Mouse (Mus musculus) MEL (cell line): ENCODE data around the gene Celf2. TPM values are rescaled to one million over a fixed set of nuclear protein-coding genes. Genes with fewer than 3 reads are reported as not detected.

Source experiments
- DNase-seq: peaks from one replicate; pipeline ENCODE4 v3.0.0; 2011; ENCODE audit warnings: low read depth, low spot score
- H3K27ac ChIP-seq: 2 replicates; pipeline ENCODE4 v1.5.1; 2012; ENCODE audit warnings: low read depth, mild to moderate bottlenecking, control low read depth, low read length, moderate library complexity; ENCODE audit not compliant: control insufficient read depth
- H3K27me3 ChIP-seq, 2 experiments: fragments of 150-350 bp in 1 of 2; sonication (generic) in 1 of 2; 2 replicates each; pipeline ENCODE4 v1.6.1; 2012; ENCODE audit warnings: low read length in 2 of 2, mild to moderate bottlenecking in 2 of 2, improper control_type of control experiment in 1 of 2, moderate library complexity in 1 of 2; ENCODE audit not compliant: insufficient read depth in 2 of 2, control insufficient read depth in 1 of 2
- H3K36me3 ChIP-seq, 2 experiments: 2 replicates each; pipeline ENCODE4 v1.6.1; 2012 to 2014; ENCODE audit warnings: low read length in 2 of 2, improper control_type of control experiment in 1 of 2, inconsistent platforms in 1 of 2, mild to moderate bottlenecking in 1 of 2; ENCODE audit not compliant: insufficient read depth in 2 of 2, control insufficient read depth in 1 of 2
- H3K4me1 ChIP-seq, 2 experiments: fragments of 150-350 bp in 1 of 2; sonication (generic) in 1 of 2; 2 replicates each; pipeline ENCODE4 v1.6.1; 2012; ENCODE audit warnings: low read length in 2 of 2, improper control_type of control experiment in 1 of 2, mild to moderate bottlenecking in 1 of 2; ENCODE audit not compliant: insufficient read depth in 2 of 2, control insufficient read depth in 1 of 2
- H3K4me3 ChIP-seq, 2 experiments: fragments of 150-350 bp in 1 of 2; sonication (generic) in 1 of 2; 2 replicates each; pipeline ENCODE4 v1.5.1; 2012; ENCODE audit warnings: low read depth in 2 of 2, low read length in 2 of 2, mild to moderate bottlenecking in 2 of 2, moderate library complexity in 2 of 2, control low read depth in 1 of 2, improper control_type of control experiment in 1 of 2; ENCODE audit not compliant: control insufficient read depth in 1 of 2, insufficient read depth in 1 of 2
- H3K79me2 ChIP-seq: 2 replicates; pipeline ENCODE4 v1.6.1; 2012; ENCODE audit warnings: mild to moderate bottlenecking, low read length, moderate library complexity; ENCODE audit not compliant: control insufficient read depth, poor library complexity, insufficient read depth
- H3K9ac ChIP-seq: 2 replicates; pipeline ENCODE4 v1.6.1; 2012; ENCODE audit warnings: low read depth, mild to moderate bottlenecking, control low read depth, low read length, moderate library complexity; ENCODE audit not compliant: control insufficient read depth, poor library complexity, severe bottlenecking
- H3K9me3 ChIP-seq: fragments of 150-350 bp; sonication (generic); replicated peaks from 2 replicates; pipeline ENCODE4 v1.6.1; 2012; ENCODE audit warnings: mild to moderate bottlenecking, low read length, improper control_type of control experiment, moderate library complexity; ENCODE audit not compliant: insufficient read depth
- BHLHE40 ChIP-seq: IDR thresholded peaks from 2 replicates; pipeline ENCODE4 v1.6.1; 2012; ENCODE audit warnings: low read depth, mild to moderate bottlenecking, inconsistent platforms, low read length, improper control_type of control experiment, borderline replicate concordance
- CHD1 ChIP-seq: IDR thresholded peaks from 2 replicates; pipeline ENCODE4 v1.6.1; 2012; ENCODE audit warnings: low read depth, mild to moderate bottlenecking, inconsistent platforms, low read length, improper control_type of control experiment
- CHD2 ChIP-seq: IDR thresholded peaks from 2 replicates; pipeline ENCODE4 v1.6.1; 2011; ENCODE audit warnings: low read length, improper control_type of control experiment
- E2F4 ChIP-seq: IDR thresholded peaks from 2 replicates; pipeline ENCODE4 v1.6.1; 2011; ENCODE audit warnings: low read depth, low read length, improper control_type of control experiment, borderline replicate concordance
- ELF1 ChIP-seq: IDR thresholded peaks from 2 replicates; pipeline ENCODE4 v1.6.1; 2014; ENCODE audit warnings: low read depth, mild to moderate bottlenecking, inconsistent platforms, low read length, improper control_type of control experiment, moderate library complexity
- EP300 ChIP-seq, 2 experiments: IDR thresholded peaks; 2 replicates each; pipeline ENCODE4 v1.6.1; 2011; ENCODE audit warnings: improper control_type of control experiment in 2 of 2, low read length in 2 of 2, low read depth in 1 of 2, mild to moderate bottlenecking in 1 of 2
- ETS1 ChIP-seq: IDR thresholded peaks from 2 replicates; pipeline ENCODE4 v1.6.1; 2012; ENCODE audit warnings: low read depth, mild to moderate bottlenecking, inconsistent platforms, low read length, improper control_type of control experiment, moderate library complexity
- GABPA ChIP-seq: IDR thresholded peaks from 2 replicates; pipeline ENCODE4 v1.6.1; 2012; ENCODE audit warnings: low read depth, mild to moderate bottlenecking, inconsistent platforms, low read length, improper control_type of control experiment, moderate library complexity
- GATA1 ChIP-seq: IDR thresholded peaks from 2 replicates; pipeline ENCODE4 v1.6.1; 2011; ENCODE audit warnings: low read depth, low read length, improper control_type of control experiment
- HCFC1 ChIP-seq: IDR thresholded peaks from 2 replicates; pipeline ENCODE4 v1.6.1; 2012; ENCODE audit warnings: low read depth, mild to moderate bottlenecking, inconsistent platforms, low read length, improper control_type of control experiment, moderate library complexity
- KAT2A ChIP-seq: conservative IDR thresholded peaks from 2 replicates; pipeline ENCODE4 v1.6.1; 2012; ENCODE audit warnings: low read depth, low read length, improper control_type of control experiment, inconsistent platforms
- MAX ChIP-seq: IDR thresholded peaks from 2 replicates; pipeline ENCODE4 v1.6.1; 2011; ENCODE audit warnings: low read length, improper control_type of control experiment
- MAZ ChIP-seq: IDR thresholded peaks from 2 replicates; pipeline ENCODE4 v1.6.1; 2012; ENCODE audit warnings: low read depth, mild to moderate bottlenecking, inconsistent platforms, low read length, improper control_type of control experiment
- MEF2A ChIP-seq: IDR thresholded peaks from 2 replicates; pipeline ENCODE4 v1.6.1; 2014; ENCODE audit warnings: low read depth, mild to moderate bottlenecking, inconsistent platforms, low read length, improper control_type of control experiment; ENCODE audit not compliant: poor library complexity, insufficient replicate concordance, severe bottlenecking; ENCODE audit errors: extremely low read depth
- MXI1 ChIP-seq: IDR thresholded peaks from 2 replicates; pipeline ENCODE4 v1.6.1; 2011; ENCODE audit warnings: mild to moderate bottlenecking, low read depth, low read length, improper control_type of control experiment
- MYB ChIP-seq: IDR thresholded peaks from 2 replicates; pipeline ENCODE4 v1.6.1; 2011; ENCODE audit warnings: mild to moderate bottlenecking, low read depth, low read length, improper control_type of control experiment
- MYC ChIP-seq: IDR thresholded peaks from 2 replicates; pipeline ENCODE4 v1.6.1; 2011; ENCODE audit warnings: low read depth, mild to moderate bottlenecking, low read length, improper control_type of control experiment, moderate library complexity
- NELFE ChIP-seq: IDR thresholded peaks from 2 replicates; pipeline ENCODE4 v1.6.1; 2011; ENCODE audit warnings: low read depth, low read length, improper control_type of control experiment
- POLR2A ChIP-seq, 2 experiments: IDR thresholded peaks; 2 replicates each; pipeline ENCODE4 v1.6.1; 2011 to 2012; ENCODE audit warnings: low read length in 2 of 2, mild to moderate bottlenecking in 2 of 2, control low read depth in 1 of 2, improper control_type of control experiment in 1 of 2, low read depth in 1 of 2, moderate library complexity in 1 of 2; ENCODE audit not compliant: control insufficient read depth in 1 of 2, insufficient read depth in 1 of 2, poor library complexity in 1 of 2
- POLR2AphosphoS2 ChIP-seq: IDR thresholded peaks from 2 replicates; pipeline ENCODE4 v1.6.1; 2011; ENCODE audit warnings: low read length, improper control_type of control experiment
- RAD21 ChIP-seq: IDR thresholded peaks from 2 replicates; pipeline ENCODE4 v1.6.1; 2011; ENCODE audit warnings: mild to moderate bottlenecking, low read depth, low read length, improper control_type of control experiment
- RCOR1 ChIP-seq: IDR thresholded peaks from 2 replicates; pipeline ENCODE4 v1.6.1; 2012; ENCODE audit warnings: low read depth, mild to moderate bottlenecking, inconsistent platforms, low read length, improper control_type of control experiment
- SIN3A ChIP-seq: IDR thresholded peaks from 2 replicates; pipeline ENCODE4 v1.6.1; 2012; ENCODE audit warnings: low read length, improper control_type of control experiment, inconsistent platforms
- SMC3 ChIP-seq: IDR thresholded peaks from 2 replicates; pipeline ENCODE4 v1.6.1; 2011; ENCODE audit warnings: low read depth, low read length, improper control_type of control experiment
- TAL1 ChIP-seq: IDR thresholded peaks from 2 replicates; pipeline ENCODE4 v1.6.1; 2012; ENCODE audit warnings: mild to moderate bottlenecking, inconsistent platforms, low read length, moderate library complexity, mixed read lengths
- TBP ChIP-seq: IDR thresholded peaks from 2 replicates; pipeline ENCODE4 v1.8.0; 2011; ENCODE audit warnings: low read depth, low read length, improper control_type of control experiment
- TCF12 ChIP-seq: IDR thresholded peaks from 2 replicates; pipeline ENCODE4 v1.6.1; 2014; ENCODE audit warnings: low read depth, mild to moderate bottlenecking, inconsistent platforms, low read length, improper control_type of control experiment, moderate library complexity
- USF1 ChIP-seq: IDR thresholded peaks from 2 replicates; pipeline ENCODE4 v1.6.1; 2014; ENCODE audit warnings: low read depth, mild to moderate bottlenecking, inconsistent platforms, low read length, improper control_type of control experiment, moderate library complexity
- USF2 ChIP-seq, 2 experiments: IDR thresholded peaks; 2 replicates each; pipeline ENCODE4 v1.6.1; 2011 to 2012; ENCODE audit warnings: improper control_type of control experiment in 2 of 2, low read length in 2 of 2, borderline replicate concordance in 1 of 2, inconsistent platforms in 1 of 2, low read depth in 1 of 2, mild to moderate bottlenecking in 1 of 2; ENCODE audit not compliant: insufficient read depth in 1 of 2
- ZC3H11A ChIP-seq: IDR thresholded peaks from 2 replicates; pipeline ENCODE4 v1.6.1; 2012; ENCODE audit warnings: low read depth, mild to moderate bottlenecking, inconsistent platforms, low read length, improper control_type of control experiment
- ZMIZ1 ChIP-seq: IDR thresholded peaks from 2 replicates; pipeline ENCODE4 v1.6.1; 2012; ENCODE audit warnings: low read depth, mild to moderate bottlenecking, inconsistent platforms, low read length, improper control_type of control experiment, moderate library complexity
- polyA plus RNA-seq, 2 experiments: library from polyadenylated mRNA; stranded (reverse) in 1 of 2; unstranded in 1 of 2; fragments of >175 nt in 1 of 2; fragments of >200 nt in 1 of 2; gene quantifications; 2 replicates each; pipeline versions ENCODE4 v1.2.1 to v1.2.4; 2012; ENCODE audit warnings: low replicate concordance in 2 of 2, low read depth in 1 of 2; ENCODE audit not compliant: insufficient read length in 2 of 2, insufficient read depth in 1 of 2, missing spikeins in 1 of 2
- total RNA-seq: library from RNA; depleted of rRNA; stranded (reverse); fragments of 300-350 nt; gene quantifications from 2 replicates; pipeline ENCODE4 v1.2.3, GENCODE M21; 2012

Gene Celf2
- total and polyA plus RNA-seq, 3 experiments, result 8.9 to 16.7 TPM; not detected in 1

DNA sequence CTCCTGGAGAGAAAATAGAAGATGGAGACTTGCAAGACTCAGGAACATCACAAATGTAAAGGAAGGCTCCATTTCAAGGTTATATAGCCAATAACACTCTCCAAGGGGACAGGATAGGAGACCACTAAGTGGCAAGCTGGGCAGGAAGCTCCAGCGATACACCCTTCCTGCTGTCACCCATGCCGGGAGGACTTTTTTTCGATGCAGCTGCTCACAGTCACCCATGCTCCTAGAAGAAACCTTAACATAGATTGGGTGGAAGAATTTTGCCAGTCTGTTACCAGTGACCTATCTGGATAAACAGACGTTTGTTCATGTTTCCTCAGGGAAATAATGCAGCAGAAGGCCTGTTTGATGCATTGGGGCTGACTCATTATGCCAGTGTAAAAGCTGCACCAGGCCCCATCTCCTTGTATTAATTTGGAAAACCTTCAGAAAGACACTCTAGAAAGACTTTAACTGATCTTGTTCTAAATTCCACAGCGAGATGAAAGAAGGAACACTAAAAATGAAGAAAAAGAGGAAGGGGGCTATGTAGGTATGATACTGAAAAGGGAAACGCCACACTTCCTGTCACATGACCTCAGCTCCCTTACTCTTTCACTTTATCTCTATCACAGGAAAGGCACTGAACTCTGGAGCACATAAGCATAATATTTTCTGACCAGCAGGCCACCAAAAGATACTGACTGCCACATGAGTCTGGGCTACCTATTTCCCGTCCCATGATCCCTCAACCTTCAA lies 798.5 kb downstream of the Celf2 start:
- DNase-seq, result peak; percentile 87
- Histone ChIP-seq H3K27ac (peak overlapping the region; percentile 96), H3K4me1 (peaks cover 33 to 34% of the 10 kb centered on the region in 2 experiments), H3K27me3 (no peaks in the 10 kb centered on the region), H3K79me2 (peaks cover 10% of the 10 kb centered on the region; the same call in 1 of the 2 replicates), H3K4me3 (peak overlapping the region; percentile 39 to 41), H3K36me3 (peaks cover 0 to 62% of the 10 kb centered on the region in 2 experiments; a peak in 2 of 4 replicates)
- TF ChIP-seq POLR2A (IDR thresholded peaks at IDR 0.05; ENCODE audit: control insufficient read depth in 1 of 2, insufficient read depth in 1 of 2, low read depth in 1 of 2, low read length in 2 of 2, poor library complexity in 1 of 2), result peak in 1 of 2 experiments; percentile 55; a peak in 2 of 4 replicates
- peak; percentile 88 for TF ChIP-seq BHLHE40
- no peak for TF ChIP-seq MAZ
- peak; percentile 57; the same call in 1 of the 2 replicates for TF ChIP-seq TAL1
- peak; percentile 45; the same call in 1 of the 2 replicates for TF ChIP-seq ZMIZ1
- TF ChIP-seq SIN3A, result peak; percentile 80
- no peak for TF ChIP-seq RAD21
- TF ChIP-seq GABPA, result no peak
- TF ChIP-seq ETS1, result peak; percentile 79
- TF ChIP-seq MYC, result 0 out of 2 replicates have a peak, but pooled peaks have one; percentile 55
- TF ChIP-seq MYB, result no peak
- TF ChIP-seq MXI1, result peak; percentile 33; the same call in 1 of the 2 replicates
- peak; percentile 78 to 89 for TF ChIP-seq EP300 (IDR thresholded peaks at IDR 0.05; ENCODE audit: low read depth in 1 of 2, low read length in 2 of 2)
- no peak for TF ChIP-seq CHD1
- peak; percentile 80 for TF ChIP-seq TBP
- no peak for TF ChIP-seq MEF2A
- TF ChIP-seq POLR2AphosphoS2, result peak; percentile 67; the same call in 1 of the 2 replicates
- peak; percentile 84 for TF ChIP-seq MAX
- TF ChIP-seq E2F4, result no peak
- peak; percentile 88 for TF ChIP-seq ELF1
- peak; percentile 76 for TF ChIP-seq HCFC1
- peak; percentile 45 for TF ChIP-seq TCF12
- no peak for TF ChIP-seq CHD2
- peak; percentile 97 for TF ChIP-seq USF1
- TF ChIP-seq GATA1, result peak; percentile 77
- TF ChIP-seq KAT2A, result no peak
- peak; percentile 61 for TF ChIP-seq NELFE
- no peak for TF ChIP-seq ZC3H11A
- no peak for TF ChIP-seq SMC3
- peak; percentile 47; the same call in 1 of the 2 replicates for TF ChIP-seq RCOR1
- peak; percentile 75 to 91 for TF ChIP-seq USF2 (IDR thresholded peaks at IDR 0.05; ENCODE audit: borderline replicate concordance in 1 of 2, insufficient read depth in 1 of 2, low read depth in 1 of 2, low read length in 2 of 2)
- TF ChIP-seq, all 39 proteins: peak for 20
- no peaks in the 10 kb centered on the region for H3K9me3 ChIP-seq
- peak overlapping the region; percentile 78 for H3K9ac ChIP-seq
